8 mouse cellular contexts compared by ENCODE assay signal in the genomic region with DNA sequence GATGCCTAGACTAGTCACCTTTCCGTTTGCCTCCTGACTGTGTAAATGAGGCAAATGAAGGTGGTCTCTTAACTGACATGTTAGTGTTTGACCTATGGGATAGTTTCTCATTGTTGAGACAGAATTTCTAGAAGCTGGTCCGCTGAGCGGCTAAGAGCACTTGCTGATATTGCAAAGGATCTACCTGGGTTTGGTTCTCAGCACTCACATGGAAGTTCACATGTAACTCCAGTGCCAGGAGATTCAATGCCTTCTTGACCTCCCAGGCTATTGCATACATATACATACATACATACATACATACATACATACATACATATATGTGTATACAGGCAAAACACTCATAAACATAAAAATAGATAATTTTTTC. TPM values are rescaled to one million over a fixed set of nuclear protein-coding genes. Genes with fewer than 3 reads are reported as not detected.
A peak's percentile ranks its signal among the peaks of the same experiment; 100 is the strongest.
DNase-seq lines count a peak whose midpoint lies in the region; ATAC-seq and TF ChIP-seq lines count a peak whose summit lies in the region.

No protein-coding gene starts in this region.

- no peak for ATAC-seq in heart, embryonic 16.5 days (replicated peaks; ENCODE audit: extremely low read depth, insufficient read depth, low FRiP score)
- no peak for ATAC-seq in hindbrain, embryonic 12.5 days (ENCODE audit: low FRiP score)
- ATAC-seq in midbrain, embryonic 11.5 days (ENCODE audit: low FRiP score): no peak
- ATAC-seq in erythroid progenitor cell, adult 5-6 weeks (replicated peaks; ENCODE audit: low FRiP score, poor library complexity, severe bottlenecking): no peak

- no peaks in the 10 kb centered on the region for H3K27me3 ChIP-seq in heart, embryonic 16.5 days (ENCODE audit: control insufficient read depth, insufficient read depth, low read length)
- H3K27me3 ChIP-seq in hindbrain, embryonic 12.5 days: no peaks in the 10 kb centered on the region
- no peaks in the 10 kb centered on the region for H3K27me3 ChIP-seq in midbrain, embryonic 11.5 days (ENCODE audit: control insufficient read depth, insufficient read depth, low read length)

- H3K4me2 ChIP-seq in heart, embryonic 16.5 days (ENCODE audit: low read depth, low read length): peak overlapping the region; percentile 71
- peak overlapping the region; percentile 84 for H3K4me2 ChIP-seq in hindbrain, embryonic 12.5 days (replicated peaks)
- peak overlapping the region; percentile 29 for H3K4me2 ChIP-seq in midbrain, embryonic 11.5 days

- H3K36me3 ChIP-seq in heart, embryonic 16.5 days (ENCODE audit: control insufficient read depth, insufficient read depth): peaks cover 18% of the 10 kb centered on the region
- peaks cover 33% of the 10 kb centered on the region for H3K36me3 ChIP-seq in hindbrain, embryonic 12.5 days
- H3K36me3 ChIP-seq in midbrain, embryonic 11.5 days (ENCODE audit: control insufficient read depth, insufficient read depth, low read length): peaks cover 9% of the 10 kb centered on the region; the same call in 1 of the 2 replicates

- peaks cover 11% of the 10 kb centered on the region for H3K4me1 ChIP-seq in heart, embryonic 16.5 days (ENCODE audit: control insufficient read depth, insufficient read depth, low read length)
- peaks cover 22% of the 10 kb centered on the region for H3K4me1 ChIP-seq in bone marrow macrophage, adult 2 months (ENCODE audit: control insufficient read depth, insufficient read depth, low read length)
- peaks cover 15% of the 10 kb centered on the region for H3K4me1 ChIP-seq in hindbrain, embryonic 12.5 days
- H3K4me1 ChIP-seq in midbrain, embryonic 11.5 days (ENCODE audit: control insufficient read depth, insufficient read depth, low read length): peaks cover 8% of the 10 kb centered on the region

- no peaks in the 10 kb centered on the region for H3K9me3 ChIP-seq in heart, embryonic 16.5 days (replicated peaks; ENCODE audit: control insufficient read depth, low read length)
- H3K9me3 ChIP-seq in hindbrain, embryonic 12.5 days (replicated peaks): no peaks in the 10 kb centered on the region
- H3K9me3 ChIP-seq in midbrain, embryonic 11.5 days (ENCODE audit: control insufficient read depth, low read length): no peaks in the 10 kb centered on the region

- peak overlapping the region; percentile 99 for H3K27ac ChIP-seq in heart, embryonic 16.5 days (ENCODE audit: low read length)
- peak overlapping the region; percentile 79 for H3K27ac ChIP-seq in bone marrow macrophage, adult 2 months (ENCODE audit: insufficient read depth, low read depth, low read length)
- H3K27ac ChIP-seq in hindbrain, embryonic 12.5 days: peak overlapping the region; percentile 98
- H3K27ac ChIP-seq in midbrain, embryonic 11.5 days (ENCODE audit: low read depth, low read length): peak overlapping the region; percentile 89

- no peak for TF ChIP-seq CTCF in bone marrow macrophage, adult 2 months (IDR thresholded peaks at IDR 0.05; ENCODE audit: low read depth, low read length)

- WGBS in heart, embryonic 16.5 days: 24% methylated on average over 3 of the region's 3 CpGs
- 37% methylated on average over 3 of the region's 3 CpGs for WGBS in hindbrain, embryonic 12.5 days
- 31% methylated on average over 3 of the region's 3 CpGs for WGBS in midbrain, embryonic 11.5 days

- peak overlapping the region; percentile 99 for H3K9ac ChIP-seq in heart, embryonic 16.5 days (ENCODE audit: low read length)
- peak overlapping the region; percentile 95; the same call in 1 of the 2 replicates for H3K9ac ChIP-seq in hindbrain, embryonic 12.5 days
- peak overlapping the region; percentile 1; the same call in 1 of the 2 replicates for H3K9ac ChIP-seq in midbrain, embryonic 11.5 days (ENCODE audit: low read length)

- peak overlapping the region; percentile 98 for H3K4me3 ChIP-seq in heart, embryonic 16.5 days (ENCODE audit: low read length)
- H3K4me3 ChIP-seq in bone marrow macrophage, adult 2 months (ENCODE audit: insufficient read depth, low read length): peak overlapping the region; percentile 17; the same call in 1 of the 2 replicates
- H3K4me3 ChIP-seq in hindbrain, embryonic 12.5 days: peak overlapping the region; percentile 76
- H3K4me3 ChIP-seq in midbrain, embryonic 11.5 days (ENCODE audit: low read depth, low read length): no peak overlapping the region

- DNase-seq in heart, adult 9 months (ENCODE audit: low spot score in 2 of 2): no peak
- DNase-seq in midbrain, embryonic 11.5 days (ENCODE audit: low spot score, missing footprints): no peak
- DNase-seq in layer of hippocampus, adult 18-20 months (ENCODE audit: low spot score in 2 of 2): no peak
- DNase-seq in adrenal gland, adult (ENCODE audit: inconsistent age in 2 of 2, low spot score in 1 of 2): no peak

- TF ChIP-seq POLR2A in bone marrow macrophage, adult 2 months (IDR thresholded peaks at IDR 0.05; ENCODE audit: borderline replicate concordance, low read depth, low read length): no peak

RNA-seq across cellular contexts. Expression of gene Poldip3, which starts 0.9 kb away (rescaled TPM):
- 75.9 and 79.0 TPM in 2 replicates for polyA plus RNA-seq in heart, embryonic 16.5 days (2015; fragmentation: Nextera tagmentation; extraction: Ambion mirVana)
- 57.9 and 64.2 TPM in 2 replicates for polyA plus RNA-seq in bone marrow macrophage, adult 2 months (2012; ENCODE audit: insufficient read depth, insufficient read length, missing spikeins)
- 163 and 168 TPM in 2 replicates for polyA plus RNA-seq in hindbrain, embryonic 12.5 days (2016; fragmentation: Nextera tagmentation; extraction: Ambion mirVana)
- polyA plus RNA-seq in midbrain, embryonic 11.5 days (2014; fragmentation: Nextera tagmentation; extraction: Ambion mirVana): 167 and 173 TPM in 2 replicates
- 39.6 and 46.5 TPM in 2 replicates for total RNA-seq in erythroid progenitor cell, adult 5-6 weeks (2015; ENCODE audit: low replicate concordance)
- total RNA-seq in erythroid progenitor cell, adult 5-6 weeks (2017; ENCODE audit: low replicate concordance): 66.7 and 92.9 TPM in 2 replicates
- total RNA-seq in layer of hippocampus, adult 18-20 months (2021): 10 to 100 TPM; 90.1 to 93.9 TPM

RNA-seq across cellular contexts. Expression of gene Cyb5r3, which starts 22.3 kb away (rescaled TPM):
- polyA plus RNA-seq in heart, embryonic 16.5 days (2015; fragmentation: Nextera tagmentation; extraction: Ambion mirVana): 146 and 155 TPM in 2 replicates
- 101 and 112 TPM in 2 replicates for polyA plus RNA-seq in bone marrow macrophage, adult 2 months (2012; ENCODE audit: insufficient read depth, insufficient read length, missing spikeins)
- polyA plus RNA-seq in hindbrain, embryonic 12.5 days (2016; fragmentation: Nextera tagmentation; extraction: Ambion mirVana): 148 and 154 TPM in 2 replicates
- polyA plus RNA-seq in midbrain, embryonic 11.5 days (2014; fragmentation: Nextera tagmentation; extraction: Ambion mirVana): 156 and 161 TPM in 2 replicates
- 106 and 112 TPM in 2 replicates for total RNA-seq in erythroid progenitor cell, adult 5-6 weeks (2015; ENCODE audit: low replicate concordance)
- total RNA-seq in erythroid progenitor cell, adult 5-6 weeks (2017; ENCODE audit: low replicate concordance): 48.1 and 57.9 TPM in 2 replicates
- 10 to 100 TPM; 71.2 to 71.5 TPM for total RNA-seq in layer of hippocampus, adult 18-20 months (2021)

RNA-seq across cellular contexts. Expression of gene Rrp7a, which starts 27.5 kb away (rescaled TPM):
- polyA plus RNA-seq in heart, embryonic 16.5 days (2015; fragmentation: Nextera tagmentation; extraction: Ambion mirVana): 43.3 and 47.3 TPM in 2 replicates
- 54.1 and 66.1 TPM in 2 replicates for polyA plus RNA-seq in bone marrow macrophage, adult 2 months (2012; ENCODE audit: insufficient read depth, insufficient read length, missing spikeins)
- 64.5 and 74.1 TPM in 2 replicates for polyA plus RNA-seq in hindbrain, embryonic 12.5 days (2016; fragmentation: Nextera tagmentation; extraction: Ambion mirVana)
- 70.5 and 79.6 TPM in 2 replicates for polyA plus RNA-seq in midbrain, embryonic 11.5 days (2014; fragmentation: Nextera tagmentation; extraction: Ambion mirVana)
- 12.6 and 16.9 TPM in 2 replicates for total RNA-seq in erythroid progenitor cell, adult 5-6 weeks (2015; ENCODE audit: low replicate concordance)
- total RNA-seq in erythroid progenitor cell, adult 5-6 weeks (2017; ENCODE audit: low replicate concordance): 12.3 and 31.9 TPM in 2 replicates
- total RNA-seq in layer of hippocampus, adult 18-20 months (2021): 100 to 1,000 TPM; 163 to 164 TPM

Comparison
In these comparisons a context has a peak if more than half of its experiments do, and no peak if none do; other contexts are left out.
1. H3K4me2 ChIP-seq: peak in every context shown above with its lines; median percentile 84 in hindbrain, embryonic 12.5 days; 71 in heart, embryonic 16.5 days; 29 in midbrain, embryonic 11.5 days.
2. H3K9ac ChIP-seq: peak in every context shown above with its lines; median percentile 99 in heart, embryonic 16.5 days; 95 in hindbrain, embryonic 12.5 days; 1 in midbrain, embryonic 11.5 days.